Mouse (Mus musculus): ENCODE results near the gene Prss58. TPM values are rescaled to one million over a fixed set of nuclear protein-coding genes. Genes with fewer than 3 reads are reported as not detected.
A peak's percentile ranks its signal among the peaks of the same experiment; 100 is the strongest.

Gene Prss58
- total RNA-seq (2021): not detected
- long read RNA-seq, experiment 1: 0 reads
- long read RNA-seq, experiment 2: 0 reads

DNA sequence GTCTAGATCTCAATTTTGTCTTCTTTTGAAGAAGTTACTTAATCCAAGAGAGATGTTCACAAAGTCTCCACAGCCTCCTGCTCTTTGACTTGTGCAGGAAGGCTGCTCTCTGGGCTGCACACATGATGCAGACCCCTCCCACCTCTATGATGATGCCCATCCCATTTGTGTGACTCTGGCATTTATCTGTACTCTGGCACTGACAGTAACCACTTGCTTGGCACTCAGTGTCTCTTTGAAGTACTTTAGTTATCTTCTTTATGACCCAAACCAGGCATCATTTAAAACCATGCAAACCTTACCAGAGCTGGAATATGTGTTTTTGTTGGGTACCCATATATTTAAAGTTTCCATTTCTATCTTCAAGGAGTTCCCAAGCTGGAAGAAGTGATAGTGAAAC is at the start of gene Prss58:
Gene Prss58, minus strand, starts transcription at position 101 of the 400 bp plus-strand sequence.
- intact Hi-C loops (cut with DNase I): no loop called here
- no peak for DNase-seq (ENCODE audit: low spot score in 2 of 2)

DNA sequence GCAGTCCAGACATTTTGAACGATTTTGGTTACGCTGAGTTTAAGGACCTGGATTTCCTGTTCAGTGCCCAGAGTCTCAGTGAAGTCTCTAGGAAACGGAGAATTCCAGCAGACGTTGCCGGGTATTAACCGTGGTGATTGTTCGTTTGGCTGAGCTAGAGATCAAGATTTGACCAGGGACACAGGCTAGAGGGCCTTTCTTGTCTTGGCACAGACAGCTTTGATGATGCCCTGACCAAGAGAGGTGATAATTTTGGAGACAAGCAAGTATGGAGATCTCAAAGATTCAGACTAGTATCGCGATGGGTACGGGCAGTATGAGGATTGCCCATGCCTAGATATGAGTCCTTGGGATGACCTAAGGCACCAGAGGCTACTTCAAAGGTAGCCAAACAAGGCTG is 40.3 kb upstream of the Prss58 start, which contains the start of gene 1700074P13Rik:
Gene 1700074P13Rik, minus strand, starts transcription at position 101 of the 400 bp plus-strand sequence.
- intact Hi-C loops (cut with DNase I): no loop called here
- no peak for DNase-seq (ENCODE audit: low spot score in 2 of 2)

DNA sequence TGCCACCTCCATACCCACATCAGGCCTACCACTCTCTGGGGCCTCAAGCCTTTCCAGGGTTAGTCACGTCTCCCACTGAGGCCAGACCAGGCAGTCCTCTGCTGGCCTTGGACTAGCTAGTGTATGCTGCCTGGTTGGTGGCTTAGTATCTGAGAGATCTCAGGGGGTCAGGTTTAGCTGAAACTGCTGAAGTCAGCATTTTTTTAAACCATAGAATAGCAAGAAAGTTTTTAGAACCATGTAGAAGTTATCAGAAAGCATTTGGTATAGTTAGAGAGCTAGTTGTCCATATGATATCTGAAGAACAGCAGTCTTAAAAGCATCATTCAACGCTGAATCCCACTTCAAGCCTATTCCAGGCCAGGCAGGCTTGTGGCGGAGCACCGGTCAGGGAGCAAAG is 19.8 kb upstream of the Prss58 start:
- DNase-seq (ENCODE audit: low spot score in 2 of 2): no peak
- intact Hi-C loops (cut with DNase I): no loop called here

DNA sequence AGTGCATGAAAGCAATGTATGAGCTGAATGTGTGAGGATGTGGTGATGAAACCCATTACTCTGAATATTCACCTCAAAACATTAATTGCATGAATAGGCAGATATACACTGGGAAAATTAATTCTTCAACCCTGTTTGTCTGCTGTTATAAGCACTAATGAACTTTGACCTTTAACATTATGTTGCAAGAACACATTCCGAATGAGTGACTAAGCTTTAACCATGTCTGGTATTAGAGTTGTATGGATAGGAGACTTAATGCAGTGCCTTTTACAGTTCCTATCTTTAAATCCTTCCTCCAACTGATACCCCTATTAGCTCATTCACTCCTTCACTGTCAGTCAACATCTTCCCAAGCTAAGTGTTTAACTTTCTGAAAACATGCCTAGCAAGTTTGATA is 5.5 kb downstream of the Prss58 start:
- DNase-seq (ENCODE audit: low spot score in 2 of 2): no peak
- intact Hi-C loops (cut with DNase I): no loop called here

DNA sequence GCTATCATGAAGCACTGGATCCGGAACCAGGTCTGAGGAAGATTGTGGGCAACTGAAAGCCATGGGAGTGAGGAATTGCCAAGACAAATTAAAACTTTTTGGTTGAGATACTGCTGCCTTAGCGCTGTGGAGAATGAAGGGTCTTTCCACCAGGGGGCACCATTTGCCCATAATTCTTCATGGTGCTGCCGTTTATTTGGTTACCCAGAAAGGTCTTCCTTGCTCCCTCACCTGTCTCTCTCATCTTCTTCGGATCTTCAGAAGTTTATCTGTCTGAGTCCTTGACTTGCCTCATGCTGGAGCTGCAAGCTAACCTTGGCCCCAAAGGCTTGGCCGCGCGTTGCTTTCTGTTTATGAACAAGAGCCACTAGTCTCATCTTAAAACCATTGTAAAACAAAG is 6.6 kb downstream of the Prss58 start:
- DNase-seq (ENCODE audit: low spot score in 2 of 2): peak; percentile 10 to 26
- intact Hi-C loops (cut with DNase I): no loop called here

DNA sequence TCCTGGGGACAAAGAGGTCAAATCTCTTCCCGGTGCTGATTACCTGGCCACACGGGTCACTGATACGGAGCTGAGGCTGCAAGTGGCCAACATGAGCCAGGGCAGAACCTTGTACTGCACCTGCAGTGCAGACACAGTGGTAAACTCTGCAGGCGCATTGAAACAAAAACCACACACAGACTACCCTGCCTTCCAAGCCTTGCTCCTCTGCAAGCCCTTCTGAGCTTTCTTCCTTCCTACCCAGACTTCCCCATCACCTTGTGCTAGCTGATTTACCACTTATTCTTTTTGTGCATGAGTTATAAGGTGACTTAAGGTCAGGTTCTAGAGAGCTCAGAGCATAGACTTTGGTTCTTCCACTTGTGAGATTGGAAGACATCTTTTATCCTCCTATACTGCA is 8.4 kb downstream of the Prss58 start:
- no peak for DNase-seq (ENCODE audit: low spot score in 2 of 2)
- intact Hi-C loops (cut with DNase I): no loop called here

DNA sequence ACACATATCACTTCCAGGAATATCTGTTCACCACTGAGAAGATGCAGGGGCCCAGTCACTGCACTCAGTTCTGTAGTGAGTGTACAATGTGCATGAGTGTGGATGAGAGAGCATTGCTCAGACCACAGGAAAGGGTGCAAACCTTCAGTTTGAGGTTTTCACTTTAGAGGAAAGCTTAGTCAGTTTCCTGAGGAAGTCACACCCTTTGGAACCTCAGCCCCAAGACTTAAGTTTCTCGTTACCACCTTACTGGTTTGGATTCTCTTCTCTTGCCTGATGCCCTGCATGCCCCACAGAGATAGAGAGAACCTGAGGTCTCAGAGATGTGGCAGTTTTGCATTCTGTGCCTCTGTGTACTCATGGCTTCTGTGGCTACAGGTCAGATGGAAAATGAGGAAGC is 9.2 kb downstream of the Prss58 start:
- intact Hi-C loops (cut with DNase I): no loop called here
- no peak for DNase-seq (ENCODE audit: low spot score in 2 of 2)

DNA sequence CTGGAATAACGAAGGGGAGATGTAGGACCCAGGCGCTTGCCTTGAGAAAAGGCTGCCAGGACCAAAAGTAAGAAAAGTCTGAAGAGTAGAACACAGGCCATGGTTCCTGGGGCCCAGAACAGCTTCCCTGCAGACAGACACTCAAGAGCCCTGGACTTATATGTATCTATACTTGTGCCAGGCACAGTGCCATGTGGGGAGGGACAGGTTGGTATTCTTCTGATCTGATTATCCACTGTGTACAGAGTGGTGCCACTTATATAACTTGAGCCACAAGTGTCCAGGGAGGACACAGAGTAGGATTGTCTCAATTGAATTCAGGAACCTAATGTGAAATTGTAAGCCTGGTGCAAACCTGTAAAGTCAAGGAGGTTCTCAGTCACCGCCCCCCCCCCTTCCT is 12.8 kb downstream of the Prss58 start, which contains the start of gene Moxd2:
Gene Moxd2, minus strand, starts transcription at position 101 of the 400 bp plus-strand sequence.
- intact Hi-C loops (cut with DNase I): no loop called here
- DNase-seq (ENCODE audit: low spot score in 2 of 2): no peak

DNA sequence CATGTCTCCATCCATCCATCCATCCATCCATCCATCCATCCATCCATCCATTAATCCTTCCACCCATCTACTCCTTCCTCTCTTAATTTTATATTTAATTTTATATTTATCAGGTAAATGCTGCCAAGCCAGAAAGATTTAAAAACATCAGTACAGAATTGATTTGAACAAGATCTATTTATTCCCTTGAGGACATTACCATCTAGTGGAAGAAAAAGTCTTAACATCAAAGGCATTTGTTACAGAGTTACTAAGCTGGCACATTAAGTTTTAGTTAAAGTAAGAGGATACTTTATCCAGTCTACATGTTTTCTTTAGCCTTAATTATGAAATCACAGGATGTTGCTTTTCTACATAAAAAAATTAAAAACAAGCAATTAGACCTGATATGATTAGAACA is 54.9 kb downstream of the Prss58 start:
- peak in 1 of 2 experiments; percentile 13 for DNase-seq (ENCODE audit: low spot score in 2 of 2)
- intact Hi-C loops (cut with DNase I): loop anchor here (10.0 kb wide), 2 partner anchors 230 to 370 kb away; partner anchors contain the start of genes Ssbp1 and Tas2r138

Other genes with a start within 250 kb of the Prss58 start
- gene Moxd2, start 12.9 kb downstream of the Prss58 start, total RNA-seq (2021): not detected
- gene 1700074P13Rik, start 40.2 kb upstream of the Prss58 start, total RNA-seq (2021): not detected
- not detected for gene Gm4744, start 51.5 kb upstream of the Prss58 start, total RNA-seq (2021)
- gene 1810009J06Rik, start 64.4 kb upstream of the Prss58 start, total RNA-seq (2021): not detected
- gene Gm2663, start 99.1 kb upstream of the Prss58 start, total RNA-seq (2021): not detected
- not detected for gene 2210010C04Rik, start 135.1 kb upstream of the Prss58 start, total RNA-seq (2021)

All from left cerebral cortex, postnatal 14 days (tissue).